Mouse (Mus musculus): ENCODE measurements at regions not wholly inside any gene's neighbourhood (a gene's known extent, or its start where the extent isn't known, plus 50 kb on each side); places are given as distances from the start of the nearest gene placed in this dataset.
A peak's percentile ranks its signal among the peaks of the same experiment; 100 is the strongest.

DNA sequence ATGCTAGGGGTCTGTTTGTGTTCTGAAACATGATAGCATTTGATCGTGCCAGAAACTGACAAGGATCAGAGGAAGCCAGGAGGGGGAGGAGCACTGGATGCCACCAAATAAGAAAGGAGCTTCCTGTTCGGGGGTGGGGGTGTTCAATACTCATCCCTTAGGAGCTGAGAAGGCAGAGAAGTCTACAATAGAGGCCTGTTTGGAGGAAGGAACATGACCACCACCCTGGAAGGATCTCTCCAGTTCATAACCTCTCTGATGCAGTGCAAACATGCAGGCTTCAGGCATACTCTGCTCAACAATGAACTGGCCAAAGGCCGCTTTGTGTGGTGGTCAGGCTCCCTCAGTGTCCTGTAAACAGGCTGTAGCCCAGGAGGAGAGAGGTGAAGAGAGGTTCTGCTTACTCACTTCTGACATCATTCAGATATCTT, 515.8 kb downstream of the Tshz3 start:
- peak in 1 of 2 experiments; percentile 15 for DNase-seq (ENCODE audit: inconsistent age in 2 of 2, low spot score in 1 of 2)

DNA sequence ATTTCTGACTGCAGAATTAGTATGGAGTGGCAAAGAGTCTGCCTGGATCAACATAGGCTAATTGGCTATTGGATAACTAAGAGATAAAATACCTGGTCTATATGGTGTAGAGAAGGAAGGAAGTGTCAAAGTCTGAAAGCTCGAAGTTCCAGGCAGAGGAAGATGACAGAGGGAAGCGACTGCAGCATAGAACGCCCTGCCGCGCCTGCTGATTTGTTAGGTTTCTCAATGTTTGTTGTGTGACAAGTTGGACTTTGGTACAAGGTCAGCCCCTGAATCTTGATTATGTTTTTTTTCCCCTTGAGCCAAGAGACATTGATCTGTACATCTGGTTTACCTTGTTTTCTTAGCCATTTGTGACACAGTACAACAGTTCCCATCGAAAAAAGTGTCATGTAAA, 517.6 kb downstream of the Tshz3 start:
- DNase-seq (ENCODE audit: inconsistent age in 2 of 2, low spot score in 1 of 2) = no peak

DNA sequence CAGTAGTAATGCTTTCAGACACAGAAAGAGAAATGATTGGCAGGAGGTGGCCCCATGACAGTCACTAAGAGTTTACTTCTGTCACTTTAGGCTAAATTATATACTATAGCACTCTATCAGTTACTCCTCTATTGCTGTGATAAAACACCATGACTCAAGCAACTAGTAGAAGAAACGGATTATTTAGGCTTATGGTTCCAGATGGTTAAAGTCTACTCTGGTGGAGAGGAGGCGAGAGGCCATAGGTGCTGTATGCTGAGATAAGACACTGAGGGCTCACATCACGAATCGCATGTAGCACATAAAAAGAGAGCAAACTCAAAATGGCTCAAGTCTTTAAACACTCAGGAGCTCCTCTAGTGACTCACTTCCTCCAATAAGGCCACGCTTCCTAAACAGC, 522.6 kb downstream of the Tshz3 start:
- DNase-seq (ENCODE audit: inconsistent age in 2 of 2, low spot score in 1 of 2) = no peak

DNA sequence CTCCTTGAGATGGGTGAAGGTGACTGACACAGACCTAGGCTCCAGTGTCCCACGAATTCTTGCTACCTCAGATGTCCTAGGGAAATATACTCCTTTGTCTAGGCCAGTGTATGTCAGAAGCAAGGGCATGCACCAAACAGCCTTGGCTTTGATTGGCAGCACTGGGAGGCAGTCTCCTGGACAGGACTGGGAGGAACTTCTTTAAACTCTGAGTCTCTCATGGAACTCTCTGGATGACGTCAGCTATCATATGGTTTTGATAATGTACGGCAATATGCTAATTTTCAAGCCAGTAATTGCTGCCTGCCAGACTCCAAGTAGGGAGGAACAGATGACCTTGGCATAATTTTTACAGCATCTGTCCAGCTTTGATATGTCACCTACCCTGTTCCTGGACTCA, 528.5 kb downstream of the Tshz3 start:
- DNase-seq (ENCODE audit: inconsistent age in 2 of 2, low spot score in 1 of 2) = no peak

DNA sequence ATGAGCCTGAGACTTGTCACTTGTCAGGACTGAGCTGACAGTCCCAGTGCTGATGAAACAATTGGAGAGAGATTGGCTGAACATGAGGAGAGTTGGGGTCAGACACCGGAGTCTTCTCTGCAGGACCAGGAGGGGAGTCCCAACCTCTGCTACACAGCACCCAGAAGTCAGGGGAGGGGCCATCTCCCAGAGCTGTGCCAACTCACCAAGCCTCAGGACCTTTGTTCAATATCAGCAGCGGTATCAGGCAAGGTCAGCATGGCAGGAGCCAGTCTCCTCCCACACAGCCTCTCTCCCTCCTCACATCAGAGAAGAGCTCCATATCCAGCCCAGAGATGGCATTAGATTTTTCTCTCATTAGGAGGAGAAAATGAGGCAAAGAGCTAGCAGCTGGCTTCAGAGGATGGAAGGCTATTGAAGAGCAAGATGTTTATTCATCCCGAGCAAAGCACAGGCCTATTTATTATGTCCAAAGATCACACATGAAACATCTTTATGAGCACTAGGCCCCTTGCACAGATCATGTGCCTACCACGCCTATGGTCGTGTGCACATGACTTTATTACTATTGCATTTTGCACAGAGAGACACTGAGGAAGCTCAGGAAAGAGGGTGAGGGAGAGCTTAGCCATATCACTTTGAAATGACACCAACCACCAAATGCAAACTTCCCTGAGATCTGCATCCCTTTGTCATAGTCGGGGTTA, 532.9 kb downstream of the Tshz3 start:
- no peak for DNase-seq (ENCODE audit: inconsistent age in 2 of 2, low spot score in 1 of 2)

DNA sequence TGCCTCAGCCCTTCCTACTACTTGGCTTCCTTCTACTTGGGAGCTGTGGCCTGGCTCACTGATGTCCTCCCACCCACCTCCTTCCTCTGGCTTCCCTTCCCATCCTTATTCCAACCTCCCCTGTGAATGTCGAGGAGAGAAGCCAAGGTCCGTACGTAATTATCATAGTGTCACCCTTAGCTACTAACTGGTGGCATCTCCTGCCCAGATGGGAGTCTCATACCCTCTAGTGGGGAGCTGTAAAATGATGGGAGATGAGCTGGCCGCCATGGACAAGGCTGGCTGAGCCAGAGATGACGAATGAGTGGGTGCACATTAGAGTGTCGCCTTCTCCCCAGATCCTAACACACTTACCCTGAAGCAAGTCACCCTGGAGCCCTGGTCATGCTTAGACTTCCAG, 532.6 kb downstream of the Zfp536 start:
- DNase-seq (ENCODE audit: inconsistent age in 2 of 2, low spot score in 1 of 2) = no peak

DNA sequence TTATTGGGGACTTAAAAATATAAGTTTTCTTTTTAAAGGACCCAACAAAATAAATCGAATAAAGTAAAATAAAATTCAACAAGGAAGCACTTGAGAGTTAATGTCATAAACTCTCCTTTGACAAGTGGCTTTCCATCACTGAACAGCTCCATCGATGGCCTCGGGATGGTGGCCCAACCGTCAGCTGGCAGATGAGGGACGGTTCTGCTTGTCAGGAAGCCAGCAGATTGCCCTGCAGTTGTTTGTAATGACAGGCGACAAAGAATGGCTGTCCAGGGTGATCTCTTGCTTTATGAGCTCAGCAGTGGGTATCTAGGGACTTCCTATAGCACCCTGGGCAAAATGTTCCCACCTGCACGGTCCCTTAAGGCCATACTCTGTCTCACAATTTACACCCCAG, 531.7 kb downstream of the Zfp536 start:
- DNase-seq (ENCODE audit: inconsistent age in 2 of 2, low spot score in 1 of 2) = peak in 1 of 2 experiments; percentile 50

DNA sequence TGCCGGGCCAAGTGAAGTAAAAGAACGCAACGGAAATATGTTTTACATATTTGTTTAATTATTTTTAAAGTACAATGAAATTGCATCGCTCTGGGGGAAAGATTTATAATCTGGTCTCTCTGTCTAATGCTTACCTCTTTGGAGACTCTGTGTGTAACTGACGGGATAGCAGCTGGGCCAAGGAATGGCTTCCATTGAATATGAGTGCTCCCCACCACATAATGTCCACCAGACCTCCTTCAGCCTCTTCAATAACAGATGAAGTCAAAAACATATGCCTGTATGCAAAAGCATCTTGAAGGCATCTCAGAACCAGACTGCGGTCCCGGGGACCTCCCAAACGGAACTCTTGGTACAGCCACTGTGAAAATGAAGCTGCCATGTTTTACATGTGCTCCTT, 531.0 kb downstream of the Zfp536 start:
- DNase-seq (ENCODE audit: inconsistent age in 2 of 2, low spot score in 1 of 2) = no peak

DNA sequence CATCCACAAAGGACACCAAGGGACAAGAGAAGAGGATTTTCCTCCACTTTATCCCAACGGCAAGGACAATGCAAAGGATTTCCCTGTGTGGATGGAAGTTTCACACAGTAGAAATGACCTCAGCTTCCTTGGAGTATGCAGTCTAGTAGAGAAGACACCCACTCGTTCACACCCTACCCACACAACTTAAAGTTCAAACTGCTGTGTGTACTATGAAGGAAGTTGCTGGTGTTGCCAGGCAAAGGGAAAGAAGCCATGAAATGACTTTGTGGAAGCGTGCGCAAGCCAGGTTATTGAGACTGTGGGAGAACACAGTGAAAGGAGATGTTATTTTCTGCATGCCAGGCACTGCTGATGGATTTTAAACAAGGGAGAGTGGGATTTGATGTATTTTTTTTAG, 527.3 kb downstream of the Zfp536 start:
- DNase-seq (ENCODE audit: inconsistent age in 2 of 2, low spot score in 1 of 2) = no peak

DNA sequence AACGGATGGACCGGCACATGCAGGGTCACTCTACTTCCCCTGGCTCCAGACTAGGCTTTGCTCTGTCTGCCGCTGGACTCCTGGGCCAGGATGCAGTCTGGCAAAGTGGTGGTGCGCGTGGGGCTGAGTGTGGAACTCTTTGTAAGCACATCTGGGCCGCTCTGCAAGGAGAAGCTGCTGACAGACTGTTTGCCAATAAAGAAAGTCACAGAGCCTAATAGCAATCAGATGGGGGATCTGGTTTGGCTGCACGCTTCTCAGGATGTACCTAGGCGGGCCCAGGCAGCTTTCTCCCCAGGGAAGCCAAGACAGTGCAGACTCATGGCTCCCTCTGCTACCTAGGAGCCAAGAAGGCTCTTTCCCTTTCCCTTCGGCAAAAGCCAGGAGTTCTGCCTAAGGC, 519.0 kb downstream of the Zfp536 start:
- no peak for DNase-seq (ENCODE audit: inconsistent age in 2 of 2, low spot score in 1 of 2)

DNA sequence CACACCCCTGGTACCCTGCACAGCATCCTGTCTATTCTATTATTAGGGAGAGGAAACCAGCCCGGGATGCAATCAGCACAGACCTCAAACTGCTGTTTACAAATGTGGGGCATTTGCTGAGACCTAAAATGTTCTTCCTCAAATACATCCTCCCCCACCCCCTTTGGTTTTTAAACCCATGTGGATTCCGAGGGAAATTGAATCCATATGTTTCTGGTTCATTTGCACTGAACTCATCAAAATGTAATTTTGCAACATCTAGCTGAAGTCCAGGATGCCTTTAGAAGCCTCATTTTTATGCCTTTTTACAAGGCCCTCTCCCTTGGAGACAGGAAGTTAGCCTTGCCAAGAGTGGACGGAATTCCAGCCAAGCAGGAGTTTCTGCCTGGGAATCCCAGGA, 517.6 kb downstream of the Zfp536 start:
- no peak for DNase-seq (ENCODE audit: inconsistent age in 2 of 2, low spot score in 1 of 2)

DNA sequence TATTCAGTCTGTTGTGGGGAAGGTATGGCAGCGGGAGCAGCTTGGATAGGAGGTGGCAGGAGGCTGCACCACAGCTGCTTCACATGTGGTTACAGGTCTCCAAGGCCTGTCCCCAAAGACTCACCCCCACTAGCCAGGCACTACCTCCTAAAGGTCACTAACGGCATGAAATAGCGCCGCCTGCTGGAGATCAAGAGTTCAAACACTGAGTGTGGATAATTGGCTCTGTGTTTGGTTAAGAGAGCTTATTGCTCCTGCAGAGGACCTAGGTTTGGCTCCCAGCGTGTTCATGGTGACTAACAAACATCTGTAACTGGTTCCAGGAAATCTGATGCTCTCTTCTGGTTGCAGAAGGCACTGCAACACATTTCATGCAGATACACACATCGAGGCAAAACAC, 514.1 kb downstream of the Zfp536 start:
- peak in 1 of 2 experiments; percentile 20 for DNase-seq (ENCODE audit: inconsistent age in 2 of 2, low spot score in 1 of 2)

DNA sequence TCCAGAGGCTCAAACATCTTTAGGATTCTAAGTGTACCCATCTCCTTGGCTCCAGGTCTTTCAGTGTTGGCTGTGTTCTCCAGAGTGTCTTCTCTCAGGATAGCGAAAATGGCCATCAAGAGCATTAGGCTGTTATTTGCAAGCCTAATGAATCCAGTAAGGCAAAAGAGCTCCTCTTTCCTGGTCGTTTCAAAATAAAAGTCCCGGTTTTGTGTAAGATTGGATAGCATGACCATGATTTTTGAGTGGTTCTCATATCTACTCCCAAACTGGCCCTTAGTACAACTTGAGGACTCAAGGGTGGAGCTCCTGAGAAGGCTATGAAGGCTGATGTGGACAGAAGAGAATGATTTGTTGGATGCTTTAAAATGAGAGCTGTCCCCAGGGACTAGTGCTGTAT, 510.6 kb downstream of the Zfp536 start:
- no peak for DNase-seq (ENCODE audit: inconsistent age in 2 of 2, low spot score in 1 of 2)

DNA sequence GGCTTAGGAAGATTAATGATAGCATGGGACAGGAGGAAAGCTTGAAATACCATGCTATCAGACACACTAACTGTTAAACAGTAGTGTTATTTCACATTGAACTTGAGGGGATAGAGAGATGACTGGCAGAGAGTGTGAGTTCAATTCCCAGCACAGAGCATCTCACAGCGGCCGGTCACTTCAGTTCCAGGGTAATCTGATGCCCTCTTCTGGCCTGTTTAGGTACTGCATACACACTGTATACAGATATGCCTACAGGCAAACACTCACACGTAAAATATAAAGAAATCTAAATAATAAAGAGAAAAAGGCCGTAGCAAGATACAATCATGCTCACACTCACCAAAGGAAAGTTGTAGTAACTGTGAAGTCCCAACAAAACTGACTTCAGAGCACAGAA, 506.0 kb downstream of the Zfp536 start:
- no peak for DNase-seq (ENCODE audit: inconsistent age in 2 of 2, low spot score in 1 of 2)

DNA sequence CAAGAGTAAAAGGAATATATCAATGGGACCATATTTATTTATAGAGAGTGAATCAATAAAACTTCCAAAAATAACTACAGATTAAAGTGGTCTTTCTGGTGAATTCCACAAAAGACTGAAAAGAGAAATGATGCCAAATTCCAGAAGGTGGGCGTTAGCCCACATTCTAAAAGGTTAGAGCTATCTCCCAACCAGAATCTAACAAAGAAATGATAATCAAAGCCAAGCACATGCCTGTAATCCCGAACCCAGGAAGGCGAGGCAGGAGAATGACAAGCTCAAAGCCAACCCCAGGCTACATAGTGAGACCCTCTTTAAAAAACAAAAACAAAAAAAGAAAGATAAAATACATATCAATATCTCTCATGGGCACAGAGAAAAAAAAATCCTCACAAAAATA, 502.6 kb downstream of the Zfp536 start:
- no peak for DNase-seq (ENCODE audit: inconsistent age in 2 of 2, low spot score in 1 of 2)

DNA sequence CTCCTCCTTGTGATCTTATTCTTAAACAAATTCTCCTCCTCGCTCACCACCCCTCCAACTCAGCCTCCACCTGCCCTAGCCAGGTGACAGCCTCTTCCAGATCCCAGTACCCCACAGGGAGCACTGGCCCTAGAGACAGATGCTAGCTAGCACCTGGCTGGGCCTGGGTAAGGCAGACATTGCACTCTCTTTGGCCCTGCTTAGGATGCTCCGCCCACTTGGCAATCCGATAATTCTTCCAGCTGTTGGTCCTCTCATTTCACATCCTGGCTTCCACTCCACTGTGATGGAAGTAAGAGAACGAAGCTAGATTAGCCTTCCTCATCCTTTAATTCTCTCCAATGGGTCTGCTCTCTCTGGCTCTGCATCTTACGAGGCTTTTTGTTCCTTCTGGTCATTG, 483.4 kb downstream of the Zfp536 start:
- DNase-seq (ENCODE audit: inconsistent age in 2 of 2, low spot score in 1 of 2) = no peak

DNA sequence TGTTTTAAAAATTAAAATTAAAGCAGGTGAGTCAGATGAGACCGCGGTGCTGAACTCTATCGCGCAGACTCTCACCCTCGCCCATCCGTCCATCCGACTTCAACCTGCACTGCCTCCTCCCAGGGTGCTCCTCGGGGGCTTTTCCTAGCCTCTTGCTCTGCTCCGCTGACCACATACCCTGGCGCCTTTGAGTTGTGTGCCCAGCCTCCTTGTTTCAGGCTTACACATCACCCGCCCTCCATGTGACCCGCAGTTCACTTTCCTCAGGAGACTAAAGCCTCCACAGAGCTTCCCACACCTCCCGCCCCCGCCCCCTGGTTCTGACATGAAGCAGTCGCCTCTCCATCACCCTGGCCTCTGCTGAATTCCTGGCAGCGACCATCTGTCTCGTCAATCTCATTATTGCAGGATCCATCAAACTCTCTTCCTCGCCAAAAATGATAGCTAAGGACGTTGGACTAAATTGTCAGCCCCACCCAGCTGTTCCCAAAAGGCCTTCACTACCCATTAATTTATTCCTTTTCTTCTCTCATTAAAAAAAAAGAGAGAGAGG, 482.9 kb downstream of the Zfp536 start:
- DNase-seq (ENCODE audit: inconsistent age in 2 of 2, low spot score in 1 of 2) = no peak

DNA sequence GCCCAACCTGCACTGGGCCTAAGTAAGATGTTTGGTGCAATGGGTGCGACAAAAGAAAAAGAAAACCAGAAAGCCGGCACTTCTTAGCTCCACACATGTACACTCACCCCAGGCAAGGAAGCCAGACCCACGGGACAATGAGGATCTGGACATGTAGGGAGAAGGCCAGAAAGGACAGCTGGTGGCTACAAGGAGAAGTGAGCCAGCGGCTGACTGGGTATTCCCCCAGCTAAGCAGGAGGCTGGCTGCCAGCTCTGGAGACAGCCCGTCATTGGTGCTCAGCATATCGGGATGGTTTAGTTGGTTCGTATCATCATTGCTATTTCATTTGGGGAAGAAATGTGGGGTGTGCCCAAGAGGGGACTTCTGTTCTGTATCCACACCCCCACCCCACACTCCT, 481.7 kb downstream of the Zfp536 start:
- no peak for DNase-seq (ENCODE audit: inconsistent age in 2 of 2, low spot score in 1 of 2)

DNA sequence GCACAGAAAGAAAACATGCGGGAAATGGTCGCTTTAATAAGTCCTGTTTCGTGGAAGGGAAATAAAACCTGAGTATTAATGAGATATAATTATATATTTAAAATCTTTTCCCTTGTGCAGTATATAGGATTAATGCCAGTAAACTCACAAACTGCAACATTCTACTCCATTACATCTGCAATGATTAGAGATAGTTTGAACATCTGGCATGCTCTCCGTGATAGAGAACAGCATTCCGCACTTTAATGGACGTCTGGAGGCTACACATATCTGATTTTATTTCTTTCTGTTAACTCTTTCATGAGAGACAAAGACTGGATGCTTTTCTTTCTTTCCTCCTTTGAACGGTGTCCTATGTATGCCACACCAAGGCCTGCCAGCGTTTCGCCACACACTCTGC, 480.9 kb downstream of the Zfp536 start:
- no peak for DNase-seq (ENCODE audit: inconsistent age in 2 of 2, low spot score in 1 of 2)

DNA sequence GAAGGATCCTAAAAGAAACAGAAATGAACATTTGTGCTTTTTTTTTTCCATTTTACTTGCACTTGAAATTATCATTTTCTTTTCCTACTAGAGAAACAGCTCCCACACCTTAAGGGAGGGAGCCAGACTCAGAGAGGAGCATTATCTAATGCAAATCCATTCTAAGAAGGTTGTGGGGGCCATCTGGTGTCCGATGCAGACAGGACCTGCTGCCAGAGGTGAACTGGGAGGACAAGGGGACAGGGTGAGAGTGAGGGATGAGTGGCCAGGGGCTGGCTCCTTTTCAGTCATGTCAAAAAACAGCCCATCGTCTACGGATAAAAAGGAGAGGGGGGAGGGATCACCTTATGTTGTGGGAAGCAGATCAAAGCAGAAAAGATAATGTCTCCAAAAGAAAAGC, 474.6 kb downstream of the Zfp536 start:
- DNase-seq (ENCODE audit: inconsistent age in 2 of 2, low spot score in 1 of 2) = no peak

DNA sequence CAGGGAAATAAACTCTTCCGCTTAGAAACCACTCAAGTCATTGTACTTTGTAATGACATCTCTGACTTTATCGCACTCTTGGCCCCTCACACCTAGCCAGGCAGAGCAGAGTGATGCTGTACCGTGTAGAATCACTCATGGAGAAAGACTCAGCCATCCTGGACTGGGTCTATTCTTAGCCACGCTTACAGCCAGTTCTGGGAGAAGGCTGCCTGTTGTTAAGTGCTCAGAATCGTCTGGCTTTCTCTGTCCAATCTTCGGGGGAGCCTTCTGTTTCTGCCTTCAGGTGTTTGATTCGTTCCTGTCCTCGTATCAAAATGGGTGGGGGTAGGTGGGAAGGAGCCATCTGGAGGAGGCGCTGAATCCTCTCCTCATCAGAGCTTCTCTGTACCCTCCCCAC, 468.0 kb downstream of the Zfp536 start:
- DNase-seq (ENCODE audit: inconsistent age in 2 of 2, low spot score in 1 of 2) = no peak

DNA sequence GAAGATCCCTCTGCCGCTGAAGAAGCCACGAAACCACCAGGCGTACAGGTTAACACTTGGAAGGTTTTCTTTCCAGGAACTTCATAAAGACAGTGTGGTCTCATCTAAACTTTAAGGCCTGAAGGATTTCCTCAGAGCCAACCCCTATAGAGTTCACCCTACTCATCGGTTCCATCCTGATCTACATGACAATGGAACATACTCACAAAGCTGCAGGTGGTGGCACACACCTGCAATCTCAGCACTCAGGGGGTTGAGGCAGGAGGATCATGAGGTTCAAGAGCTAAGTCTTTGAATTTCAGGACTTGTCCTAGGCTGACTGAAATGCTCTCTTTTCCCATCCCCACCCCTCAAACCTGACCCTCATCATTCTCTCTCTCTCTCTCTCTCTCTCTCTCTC, 466.2 kb downstream of the Zfp536 start:
- no peak for DNase-seq (ENCODE audit: inconsistent age in 2 of 2, low spot score in 1 of 2)

DNA sequence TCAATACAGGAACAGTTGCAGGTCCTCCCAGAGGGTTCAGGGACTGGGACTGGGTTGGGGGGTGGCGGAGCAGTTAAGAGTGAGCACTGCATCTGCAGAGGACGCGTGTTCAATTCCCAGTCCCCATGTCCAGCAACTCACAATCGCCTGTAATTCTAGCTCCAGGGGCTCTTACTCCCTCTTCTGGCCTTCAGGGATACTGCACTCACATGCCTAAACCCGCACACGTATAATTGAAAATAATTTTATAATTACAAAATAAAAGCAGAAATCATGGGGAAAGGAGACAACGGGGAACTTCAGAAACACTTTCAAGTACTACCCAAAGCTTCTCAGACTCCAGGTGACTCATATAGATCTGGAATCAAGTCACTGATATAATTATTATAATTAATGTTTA, 448.8 kb downstream of the Zfp536 start:
- no peak for DNase-seq (ENCODE audit: inconsistent age in 2 of 2, low spot score in 1 of 2)
